Mouse (Mus musculus) neural tube, embryonic 14.5 days (tissue): Measurements from ENCODE around the gene Tbc1d1. TPM values are rescaled to one million over a fixed set of nuclear protein-coding genes. Genes with fewer than 3 reads are reported as not detected.

Source experiments
- ATAC-seq: fragments of 200-750 bp; cut with Nextera tagmentation; 2 replicates; pipeline ENCODE4 v1.8.0; 2017; ENCODE audit warnings: low read depth, mild to moderate bottlenecking, moderate TSS enrichment, moderate library complexity
- H3K27ac ChIP-seq: fragments of 300-500 bp; sonication (generic); 2 replicates; pipeline ENCODE4 v1.5.1; 2014; ENCODE audit warnings: low read depth, mild to moderate bottlenecking, control low read depth, low read length, moderate library complexity, mixed read lengths
- H3K27me3 ChIP-seq: fragments of 300-500 bp; sonication (generic); 2 replicates; pipeline ENCODE4 v1.6.1; 2014; ENCODE audit warnings: low read length; ENCODE audit not compliant: control insufficient read depth, insufficient read depth
- H3K36me3 ChIP-seq: fragments of 300-500 bp; sonication (generic); 2 replicates; pipeline ENCODE4 v1.6.1; 2014; ENCODE audit warnings: low read length, mixed read lengths; ENCODE audit not compliant: control insufficient read depth, insufficient read depth
- H3K4me1 ChIP-seq: fragments of 300-500 bp; sonication (generic); 2 replicates; pipeline ENCODE4 v1.6.1; 2014; ENCODE audit warnings: low read length; ENCODE audit not compliant: control insufficient read depth, insufficient read depth
- H3K4me2 ChIP-seq: fragments of 300-500 bp; sonication (generic); 2 replicates; pipeline ENCODE4 v1.6.1; 2014; ENCODE audit warnings: mild to moderate bottlenecking, low read depth, low read length, control low read depth
- H3K4me3 ChIP-seq: fragments of 300-500 bp; sonication (generic); 2 replicates; pipeline ENCODE4 v1.5.1; 2014; ENCODE audit warnings: low read depth, low read length, control low read depth, mixed read lengths
- H3K9ac ChIP-seq: fragments of 300-500 bp; sonication (generic); replicated peaks from 2 replicates; pipeline ENCODE4 v1.6.1; 2014; ENCODE audit warnings: low read depth, mild to moderate bottlenecking, control low read depth, low read length, mixed read lengths
- H3K9me3 ChIP-seq: fragments of 300-500 bp; sonication (generic); 2 replicates; pipeline ENCODE4 v1.6.1; 2016; ENCODE audit warnings: low read length; ENCODE audit not compliant: control insufficient read depth
- WGBS: fragments of 180-500 bp; shearing (Covaris S2); extraction: QIAGEN DNeasy Blood & Tissue Kit; methylation state at CpG from one replicate; pipeline ENCODE4 v1.1.7; 2014; 5-methylcytosine and 5-hydroxymethylcytosine counted together
- polyA plus RNA-seq: library from polyadenylated mRNA; unstranded; fragments of >200 nt; fragmentation: Nextera tagmentation; extraction: Ambion mirVana; gene quantifications from 2 replicates; pipeline ENCODE4 v1.2.1, GENCODE M21; 2014

Gene Tbc1d1
- polyA plus RNA-seq, 1 experiment from 2014 or later: 16.0 TPM

- WGBS: 85% methylated on average over 6 of the region's 6 CpGs
- no peak overlapping the region for H3K9ac ChIP-seq
- H3K27ac ChIP-seq: no peak overlapping the region
- no peaks in the 10 kb centered on the region for H3K9me3 ChIP-seq
- H3K27me3 ChIP-seq: no peaks in the 10 kb centered on the region
- H3K36me3 ChIP-seq: no peaks in the 10 kb centered on the region
- H3K4me1 ChIP-seq: peaks cover 6% of the 10 kb centered on the region
- ATAC-seq: no peak
- no peak overlapping the region for H3K4me2 ChIP-seq
- H3K4me3 ChIP-seq: no peak overlapping the region
Measured at GRCm38 (mm10) chr5:64384546-64384945, 228.4 kb downstream of the Tbc1d1 start.

GRCm38 (mm10) chr5:64386996-64387395 is 230.9 kb downstream of the Tbc1d1 start:
- H3K27ac ChIP-seq: no peak overlapping the region
- H3K36me3 ChIP-seq: no peaks in the 10 kb centered on the region
- H3K4me2 ChIP-seq: no peak overlapping the region
- no peak overlapping the region for H3K4me3 ChIP-seq
- ATAC-seq: no peak
- H3K9me3 ChIP-seq: no peaks in the 10 kb centered on the region
- H3K9ac ChIP-seq: no peak overlapping the region
- no peaks in the 10 kb centered on the region for H3K27me3 ChIP-seq
- WGBS: 88% methylated on average over 3 of the region's 3 CpGs
- H3K4me1 ChIP-seq: peaks cover 8% of the 10 kb centered on the region

GRCm38 (mm10) chr5:64389202-64389929 is 233.3 kb downstream of the Tbc1d1 start:
- Histone ChIP-seq H3K4me3 (no peak overlapping the region), H3K4me1 (peaks cover 8% of the 10 kb centered on the region), H3K9me3 (no peaks in the 10 kb centered on the region), H3K27ac (no peak overlapping the region), H3K27me3 (no peaks in the 10 kb centered on the region), H3K9ac (no peak overlapping the region), H3K4me2 (no peak overlapping the region), H3K36me3 (no peaks in the 10 kb centered on the region)
- peak; percentile 59; the same call in 1 of the 2 replicates for ATAC-seq
- WGBS: 9% methylated on average over 6 of the region's 6 CpGs

- Histone ChIP-seq H3K4me3 (no peak overlapping the region), H3K27me3 (no peaks in the 10 kb centered on the region), H3K36me3 (no peaks in the 10 kb centered on the region), H3K9ac (no peak overlapping the region), H3K27ac (no peak overlapping the region), H3K9me3 (no peaks in the 10 kb centered on the region), H3K4me1 (peaks cover 8% of the 10 kb centered on the region), H3K4me2 (no peak overlapping the region)
- no peak for ATAC-seq
- WGBS: 61% methylated on average over 4 of the region's 4 CpGs
Measured at GRCm38 (mm10) chr5:64391346-64391745, 235.2 kb downstream of the Tbc1d1 start.

GRCm38 (mm10) chr5:64392426-64393020 is 236.4 kb downstream of the Tbc1d1 start:
- Histone ChIP-seq H3K9me3 (no peaks in the 10 kb centered on the region), H3K27me3 (no peaks in the 10 kb centered on the region), H3K4me3 (no peak overlapping the region), H3K9ac (no peak overlapping the region), H3K4me1 (peaks cover 8% of the 10 kb centered on the region), H3K4me2 (no peak overlapping the region), H3K36me3 (no peaks in the 10 kb centered on the region), H3K27ac (no peak overlapping the region)
- no peak for ATAC-seq
- WGBS: 89% methylated on average over 8 of the region's 8 CpGs

GRCm38 (mm10) chr5:64393530-64393929 is 237.4 kb downstream of the Tbc1d1 start:
- Histone ChIP-seq H3K27ac (no peak overlapping the region), H3K4me2 (no peak overlapping the region), H3K27me3 (no peaks in the 10 kb centered on the region), H3K4me1 (peaks cover 8% of the 10 kb centered on the region), H3K4me3 (no peak overlapping the region), H3K9me3 (no peaks in the 10 kb centered on the region), H3K36me3 (no peaks in the 10 kb centered on the region), H3K9ac (no peak overlapping the region)
- 89% methylated on average over 4 of the region's 4 CpGs for WGBS
- no peak for ATAC-seq

GRCm38 (mm10) chr5:64398155-64398554 is 242.1 kb downstream of the Tbc1d1 start:
- Histone ChIP-seq H3K9me3 (no peaks in the 10 kb centered on the region), H3K27ac (no peak overlapping the region), H3K9ac (no peak overlapping the region), H3K36me3 (no peaks in the 10 kb centered on the region), H3K27me3 (no peaks in the 10 kb centered on the region), H3K4me1 (no peaks in the 10 kb centered on the region), H3K4me2 (no peak overlapping the region), H3K4me3 (no peak overlapping the region)
- ATAC-seq: no peak
- 84% methylated on average over 13 of the region's 13 CpGs for WGBS

GRCm38 (mm10) chr5:64400742-64401141 is 244.6 kb downstream of the Tbc1d1 start:
- no peak overlapping the region for H3K9ac ChIP-seq
- H3K9me3 ChIP-seq: no peaks in the 10 kb centered on the region
- no peak overlapping the region for H3K4me3 ChIP-seq
- no peaks in the 10 kb centered on the region for H3K27me3 ChIP-seq
- no peaks in the 10 kb centered on the region for H3K4me1 ChIP-seq
- no peak overlapping the region for H3K4me2 ChIP-seq
- ATAC-seq: no peak
- no peak overlapping the region for H3K27ac ChIP-seq
- no peaks in the 10 kb centered on the region for H3K36me3 ChIP-seq
- 97% methylated on average over 4 of the region's 4 CpGs for WGBS
